Mouse (Mus musculus) MEL (cell line): Measurements from ENCODE around the gene Tceal5. TPM values are rescaled to one million over a fixed set of nuclear protein-coding genes. Genes with fewer than 3 reads are reported as not detected.
A peak's percentile ranks its signal among the peaks of the same experiment; 100 is the strongest.

ENCODE experiments used
- DNase-seq: peaks from one replicate; pipeline ENCODE4 v3.0.0; 2011; ENCODE audit warnings: low read depth, low spot score
- H3K27ac ChIP-seq: 2 replicates; pipeline ENCODE4 v1.5.1; 2012; ENCODE audit warnings: low read depth, mild to moderate bottlenecking, control low read depth, low read length, moderate library complexity; ENCODE audit not compliant: control insufficient read depth
- H3K27me3 ChIP-seq, 2 experiments: fragments of 150-350 bp in 1 of 2; sonication (generic) in 1 of 2; 2 replicates each; pipeline ENCODE4 v1.6.1; 2012; ENCODE audit warnings: low read length in 2 of 2, mild to moderate bottlenecking in 2 of 2, improper control_type of control experiment in 1 of 2, moderate library complexity in 1 of 2; ENCODE audit not compliant: insufficient read depth in 2 of 2, control insufficient read depth in 1 of 2
- H3K36me3 ChIP-seq, 2 experiments: 2 replicates each; pipeline ENCODE4 v1.6.1; 2012 to 2014; ENCODE audit warnings: low read length in 2 of 2, improper control_type of control experiment in 1 of 2, inconsistent platforms in 1 of 2, mild to moderate bottlenecking in 1 of 2; ENCODE audit not compliant: insufficient read depth in 2 of 2, control insufficient read depth in 1 of 2
- H3K4me1 ChIP-seq, 2 experiments: fragments of 150-350 bp in 1 of 2; sonication (generic) in 1 of 2; 2 replicates each; pipeline ENCODE4 v1.6.1; 2012; ENCODE audit warnings: low read length in 2 of 2, improper control_type of control experiment in 1 of 2, mild to moderate bottlenecking in 1 of 2; ENCODE audit not compliant: insufficient read depth in 2 of 2, control insufficient read depth in 1 of 2
- H3K4me3 ChIP-seq, 2 experiments: fragments of 150-350 bp in 1 of 2; sonication (generic) in 1 of 2; 2 replicates each; pipeline ENCODE4 v1.5.1; 2012; ENCODE audit warnings: low read depth in 2 of 2, low read length in 2 of 2, mild to moderate bottlenecking in 2 of 2, moderate library complexity in 2 of 2, control low read depth in 1 of 2, improper control_type of control experiment in 1 of 2; ENCODE audit not compliant: control insufficient read depth in 1 of 2, insufficient read depth in 1 of 2
- H3K79me2 ChIP-seq: 2 replicates; pipeline ENCODE4 v1.6.1; 2012; ENCODE audit warnings: mild to moderate bottlenecking, low read length, moderate library complexity; ENCODE audit not compliant: control insufficient read depth, poor library complexity, insufficient read depth
- H3K9ac ChIP-seq: 2 replicates; pipeline ENCODE4 v1.6.1; 2012; ENCODE audit warnings: low read depth, mild to moderate bottlenecking, control low read depth, low read length, moderate library complexity; ENCODE audit not compliant: control insufficient read depth, poor library complexity, severe bottlenecking
- H3K9me3 ChIP-seq: fragments of 150-350 bp; sonication (generic); replicated peaks from 2 replicates; pipeline ENCODE4 v1.6.1; 2012; ENCODE audit warnings: mild to moderate bottlenecking, low read length, improper control_type of control experiment, moderate library complexity; ENCODE audit not compliant: insufficient read depth
- BHLHE40 ChIP-seq: IDR thresholded peaks from 2 replicates; pipeline ENCODE4 v1.6.1; 2012; ENCODE audit warnings: low read depth, mild to moderate bottlenecking, inconsistent platforms, low read length, improper control_type of control experiment, borderline replicate concordance
- CHD1 ChIP-seq: IDR thresholded peaks from 2 replicates; pipeline ENCODE4 v1.6.1; 2012; ENCODE audit warnings: low read depth, mild to moderate bottlenecking, inconsistent platforms, low read length, improper control_type of control experiment
- E2F4 ChIP-seq: IDR thresholded peaks from 2 replicates; pipeline ENCODE4 v1.6.1; 2011; ENCODE audit warnings: low read depth, low read length, improper control_type of control experiment, borderline replicate concordance
- ELF1 ChIP-seq: IDR thresholded peaks from 2 replicates; pipeline ENCODE4 v1.6.1; 2014; ENCODE audit warnings: low read depth, mild to moderate bottlenecking, inconsistent platforms, low read length, improper control_type of control experiment, moderate library complexity
- GABPA ChIP-seq: IDR thresholded peaks from 2 replicates; pipeline ENCODE4 v1.6.1; 2012; ENCODE audit warnings: low read depth, mild to moderate bottlenecking, inconsistent platforms, low read length, improper control_type of control experiment, moderate library complexity
- GATA1 ChIP-seq: IDR thresholded peaks from 2 replicates; pipeline ENCODE4 v1.6.1; 2011; ENCODE audit warnings: low read depth, low read length, improper control_type of control experiment
- HCFC1 ChIP-seq: IDR thresholded peaks from 2 replicates; pipeline ENCODE4 v1.6.1; 2012; ENCODE audit warnings: low read depth, mild to moderate bottlenecking, inconsistent platforms, low read length, improper control_type of control experiment, moderate library complexity
- JUND ChIP-seq: IDR thresholded peaks from 2 replicates; pipeline ENCODE4 v1.6.1; 2011; ENCODE audit warnings: low read depth, mild to moderate bottlenecking, improper control_type of control experiment, low read length
- KAT2A ChIP-seq: conservative IDR thresholded peaks from 2 replicates; pipeline ENCODE4 v1.6.1; 2012; ENCODE audit warnings: low read depth, low read length, improper control_type of control experiment, inconsistent platforms
- MAX ChIP-seq: IDR thresholded peaks from 2 replicates; pipeline ENCODE4 v1.6.1; 2011; ENCODE audit warnings: low read length, improper control_type of control experiment
- MAZ ChIP-seq: IDR thresholded peaks from 2 replicates; pipeline ENCODE4 v1.6.1; 2012; ENCODE audit warnings: low read depth, mild to moderate bottlenecking, inconsistent platforms, low read length, improper control_type of control experiment
- MEF2A ChIP-seq: IDR thresholded peaks from 2 replicates; pipeline ENCODE4 v1.6.1; 2014; ENCODE audit warnings: low read depth, mild to moderate bottlenecking, inconsistent platforms, low read length, improper control_type of control experiment; ENCODE audit not compliant: poor library complexity, insufficient replicate concordance, severe bottlenecking; ENCODE audit errors: extremely low read depth
- MXI1 ChIP-seq: IDR thresholded peaks from 2 replicates; pipeline ENCODE4 v1.6.1; 2011; ENCODE audit warnings: mild to moderate bottlenecking, low read depth, low read length, improper control_type of control experiment
- MYB ChIP-seq: IDR thresholded peaks from 2 replicates; pipeline ENCODE4 v1.6.1; 2011; ENCODE audit warnings: mild to moderate bottlenecking, low read depth, low read length, improper control_type of control experiment
- MYC ChIP-seq: IDR thresholded peaks from 2 replicates; pipeline ENCODE4 v1.6.1; 2011; ENCODE audit warnings: low read depth, mild to moderate bottlenecking, low read length, improper control_type of control experiment, moderate library complexity
- NRF1 ChIP-seq: IDR thresholded peaks from 2 replicates; pipeline ENCODE4 v1.6.1; 2014; ENCODE audit warnings: low read depth, mild to moderate bottlenecking, inconsistent platforms, low read length, improper control_type of control experiment, moderate library complexity; ENCODE audit not compliant: poor library complexity, insufficient read depth, severe bottlenecking
- RAD21 ChIP-seq: IDR thresholded peaks from 2 replicates; pipeline ENCODE4 v1.6.1; 2011; ENCODE audit warnings: mild to moderate bottlenecking, low read depth, low read length, improper control_type of control experiment
- RCOR1 ChIP-seq: IDR thresholded peaks from 2 replicates; pipeline ENCODE4 v1.6.1; 2012; ENCODE audit warnings: low read depth, mild to moderate bottlenecking, inconsistent platforms, low read length, improper control_type of control experiment
- SIN3A ChIP-seq: IDR thresholded peaks from 2 replicates; pipeline ENCODE4 v1.6.1; 2012; ENCODE audit warnings: low read length, improper control_type of control experiment, inconsistent platforms
- TAL1 ChIP-seq: IDR thresholded peaks from 2 replicates; pipeline ENCODE4 v1.6.1; 2012; ENCODE audit warnings: mild to moderate bottlenecking, inconsistent platforms, low read length, moderate library complexity, mixed read lengths
- TBP ChIP-seq: IDR thresholded peaks from 2 replicates; pipeline ENCODE4 v1.8.0; 2011; ENCODE audit warnings: low read depth, low read length, improper control_type of control experiment
- TCF12 ChIP-seq: IDR thresholded peaks from 2 replicates; pipeline ENCODE4 v1.6.1; 2014; ENCODE audit warnings: low read depth, mild to moderate bottlenecking, inconsistent platforms, low read length, improper control_type of control experiment, moderate library complexity
- UBTF ChIP-seq: IDR thresholded peaks from 2 replicates; pipeline ENCODE4 v1.6.1; 2012; ENCODE audit warnings: low read depth, mild to moderate bottlenecking, inconsistent platforms, low read length, improper control_type of control experiment, moderate library complexity, borderline replicate concordance; ENCODE audit not compliant: insufficient read depth
- USF1 ChIP-seq: IDR thresholded peaks from 2 replicates; pipeline ENCODE4 v1.6.1; 2014; ENCODE audit warnings: low read depth, mild to moderate bottlenecking, inconsistent platforms, low read length, improper control_type of control experiment, moderate library complexity
- USF2 ChIP-seq, 2 experiments: IDR thresholded peaks; 2 replicates each; pipeline ENCODE4 v1.6.1; 2011 to 2012; ENCODE audit warnings: improper control_type of control experiment in 2 of 2, low read length in 2 of 2, borderline replicate concordance in 1 of 2, inconsistent platforms in 1 of 2, low read depth in 1 of 2, mild to moderate bottlenecking in 1 of 2; ENCODE audit not compliant: insufficient read depth in 1 of 2
- ZC3H11A ChIP-seq: IDR thresholded peaks from 2 replicates; pipeline ENCODE4 v1.6.1; 2012; ENCODE audit warnings: low read depth, mild to moderate bottlenecking, inconsistent platforms, low read length, improper control_type of control experiment
- ZKSCAN1 ChIP-seq: IDR thresholded peaks from 2 replicates; pipeline ENCODE4 v1.6.1; 2012; ENCODE audit warnings: low read depth, mild to moderate bottlenecking, inconsistent platforms, low read length, improper control_type of control experiment, moderate library complexity
- ZMIZ1 ChIP-seq: IDR thresholded peaks from 2 replicates; pipeline ENCODE4 v1.6.1; 2012; ENCODE audit warnings: low read depth, mild to moderate bottlenecking, inconsistent platforms, low read length, improper control_type of control experiment, moderate library complexity
- polyA plus RNA-seq, 2 experiments: library from polyadenylated mRNA; stranded (reverse) in 1 of 2; unstranded in 1 of 2; fragments of >175 nt in 1 of 2; fragments of >200 nt in 1 of 2; gene quantifications; 2 replicates each; pipeline versions ENCODE4 v1.2.1 to v1.2.4; 2012; ENCODE audit warnings: low replicate concordance in 2 of 2, low read depth in 1 of 2; ENCODE audit not compliant: insufficient read length in 2 of 2, insufficient read depth in 1 of 2, missing spikeins in 1 of 2
- total RNA-seq: library from RNA; depleted of rRNA; stranded (reverse); fragments of 300-350 nt; gene quantifications from 2 replicates; pipeline ENCODE4 v1.2.3, GENCODE M21; 2012

Gene Tceal5
- total and polyA plus RNA-seq, 3 experiments = not detected

- TF ChIP-seq KAT2A = no peak
- no peak for TF ChIP-seq ZKSCAN1
- no peak for TF ChIP-seq CHD1
- no peak; the same call in 1 of the 2 replicates for TF ChIP-seq GATA1
- peak; percentile 80 for TF ChIP-seq HCFC1
- TF ChIP-seq BHLHE40 = peak; percentile 94
- peak; percentile 83 to 89 for TF ChIP-seq USF2 (IDR thresholded peaks at IDR 0.05; ENCODE audit: borderline replicate concordance in 1 of 2, insufficient read depth in 1 of 2, low read depth in 1 of 2, low read length in 2 of 2)
- no peak for TF ChIP-seq MYB
- TF ChIP-seq NRF1 = no peak
- 0 out of 2 replicates have a peak, but pooled peaks have one; percentile 13 for TF ChIP-seq TCF12
- TF ChIP-seq USF1 = peak; percentile 98
- TF ChIP-seq TBP = peak; percentile 88; the same call in 1 of the 2 replicates
- no peak for TF ChIP-seq UBTF
- TF ChIP-seq MAX = peak; percentile 91
- no peak for TF ChIP-seq MEF2A
- TF ChIP-seq MXI1 = peak; percentile 68
- TF ChIP-seq GABPA = no peak
- no peak; the same call in 1 of the 2 replicates for TF ChIP-seq ELF1
Observed at GRCm38 (mm10) chrX:136172118-136172551, 31.5 kb downstream of the Tceal5 start, which contains the start of gene Tceal8 (continued).

- peak; percentile 25 for DNase-seq
Observed at GRCm38 (mm10) chrX:136171189-136172117, 32.2 kb downstream of the Tceal5 start.

More at GRCm38 (mm10) chrX:136171189-136172117, 32.2 kb downstream of the Tceal5 start:
- no peaks in the 10 kb centered on the region; the same call in 1 of the 2 replicates for H3K79me2 ChIP-seq
- peak overlapping the region; percentile 75 to 86 for H3K4me3 ChIP-seq
- no peaks in the 10 kb centered on the region for H3K27me3 ChIP-seq
- H3K9ac ChIP-seq = peak overlapping the region; percentile 82
- TF ChIP-seq RCOR1 (no peak), ZKSCAN1 (no peak), MYB (no peak), MYC (no peak), GABPA (no peak), E2F4 (no peak), UBTF (no peak), TAL1 (no peak), SIN3A (no peak), CHD1 (no peak), USF1 (no peak), MAZ (no peak), ZMIZ1 (no peak), ZC3H11A (no peak), TBP (no peak), RAD21 (no peak), JUND (no peak), MXI1 (no peak)
- peaks cover 0 to 5% of the 10 kb centered on the region in 2 experiments; a peak in 2 of 4 replicates for H3K36me3 ChIP-seq
- H3K27ac ChIP-seq = peak overlapping the region; percentile 62
- no peaks in the 10 kb centered on the region for H3K9me3 ChIP-seq
- peaks cover 0 to 4% of the 10 kb centered on the region in 2 experiments; a peak in 1 of 4 replicates for H3K4me1 ChIP-seq
